Mouse (Mus musculus) brain, embryonic 14.5 days (tissue): Measurements from ENCODE around the gene Ccdc106. TPM values are rescaled to one million over a fixed set of nuclear protein-coding genes. Genes with fewer than 3 reads are reported as not detected.

Source experiments
- DNase-seq: peaks from one replicate; pipeline ENCODE4 v3.0.0-alpha.2; 2011; ENCODE audit warnings: low read depth
- CTCF ChIP-seq: fragments of 200-500 bp; IDR thresholded peaks from 2 replicates; pipeline ENCODE4 v1.5.1; 2012; ENCODE audit warnings: inconsistent platforms, mild to moderate bottlenecking, moderate library complexity, borderline replicate concordance; ENCODE audit not compliant: insufficient read depth, insufficient read length; ENCODE audit errors: extremely low read depth
- POLR2A ChIP-seq: fragments of 200-500 bp; IDR thresholded peaks from 2 replicates; pipeline ENCODE4 v1.6.1; 2012; ENCODE audit warnings: mild to moderate bottlenecking, inconsistent platforms, borderline replicate concordance; ENCODE audit not compliant: poor library complexity, insufficient read depth, insufficient read length, severe bottlenecking; ENCODE audit errors: extremely low read depth
- polyA plus RNA-seq: library from polyadenylated mRNA; depleted of rRNA; stranded (reverse); fragments of >200 nt; gene quantifications from 2 replicates; pipeline ENCODE4 v1.2.3, GENCODE M21; 2012

The Ccdc106 gene
- polyA plus RNA-seq, 1 experiment, result 41.4 TPM

- TF ChIP-seq POLR2A (peak; percentile 40; the same call in 1 of the 2 replicates), CTCF (no peak)
- peak; percentile 97 for DNase-seq
These were observed 17.9 kb downstream of the Ccdc106 start, which contains the start of gene Zfp784 for GRCm38 (mm10) chr7:5038109-5038732. Gene Zfp784 (minus strand): TSS chr7:5038446.

GRCm38 (mm10) chr7:5038940-5039339 is 18.6 kb downstream of the Ccdc106 start:
- no peak for DNase-seq
- TF ChIP-seq POLR2A (no peak), CTCF (no peak)

DNA sequence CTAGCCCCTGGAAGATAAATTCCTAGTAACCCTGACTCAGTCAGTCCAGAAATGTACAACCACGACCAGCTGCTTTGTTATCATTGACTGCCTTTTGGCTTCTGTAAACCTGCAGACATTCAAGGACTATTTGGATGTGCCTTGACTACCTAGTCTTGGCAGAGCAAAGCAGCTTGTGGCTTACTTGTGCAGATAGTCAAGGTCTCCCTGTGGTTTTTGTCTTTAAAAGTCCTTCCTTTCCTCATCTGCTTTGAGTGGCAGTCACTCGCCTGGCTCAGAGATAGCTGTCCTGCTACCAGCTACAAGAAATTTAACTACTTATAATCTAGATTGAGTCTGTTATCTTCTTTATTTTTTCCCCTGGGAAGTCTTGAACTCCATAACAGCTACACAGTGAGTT is 24.6 kb downstream of the Ccdc106 start:
- DNase-seq, result no peak
- no peak for TF ChIP-seq CTCF
- TF ChIP-seq POLR2A, result no peak

- no peak for DNase-seq
- TF ChIP-seq POLR2A, result no peak
- no peak for TF ChIP-seq CTCF
These were observed 25.8 kb downstream of the Ccdc106 start for GRCm38 (mm10) chr7:5046112-5046511.

DNA sequence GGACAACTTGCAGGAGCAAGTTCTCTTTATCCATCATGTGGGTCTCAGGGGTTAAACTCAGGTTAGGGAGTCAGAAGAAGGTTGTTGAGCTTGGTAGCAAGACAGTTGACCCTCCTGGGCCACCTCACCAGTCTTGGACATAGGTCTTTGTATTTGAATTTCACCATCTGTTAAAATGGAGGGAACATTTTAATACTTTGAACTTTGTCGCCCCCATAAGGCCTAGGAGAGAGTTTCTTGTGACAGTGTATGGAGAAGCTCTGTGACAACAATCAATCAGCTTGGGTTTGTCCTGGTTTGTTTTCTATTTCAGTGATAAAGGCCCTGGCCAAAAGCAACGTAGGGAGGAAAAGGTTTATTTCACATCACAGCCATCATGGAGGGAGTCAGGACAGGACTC is 27.0 kb downstream of the Ccdc106 start:
- DNase-seq, result peak; percentile 61
- TF ChIP-seq POLR2A (no peak), CTCF (0 out of 2 replicates have a peak, but pooled peaks have one; percentile 8)

DNA sequence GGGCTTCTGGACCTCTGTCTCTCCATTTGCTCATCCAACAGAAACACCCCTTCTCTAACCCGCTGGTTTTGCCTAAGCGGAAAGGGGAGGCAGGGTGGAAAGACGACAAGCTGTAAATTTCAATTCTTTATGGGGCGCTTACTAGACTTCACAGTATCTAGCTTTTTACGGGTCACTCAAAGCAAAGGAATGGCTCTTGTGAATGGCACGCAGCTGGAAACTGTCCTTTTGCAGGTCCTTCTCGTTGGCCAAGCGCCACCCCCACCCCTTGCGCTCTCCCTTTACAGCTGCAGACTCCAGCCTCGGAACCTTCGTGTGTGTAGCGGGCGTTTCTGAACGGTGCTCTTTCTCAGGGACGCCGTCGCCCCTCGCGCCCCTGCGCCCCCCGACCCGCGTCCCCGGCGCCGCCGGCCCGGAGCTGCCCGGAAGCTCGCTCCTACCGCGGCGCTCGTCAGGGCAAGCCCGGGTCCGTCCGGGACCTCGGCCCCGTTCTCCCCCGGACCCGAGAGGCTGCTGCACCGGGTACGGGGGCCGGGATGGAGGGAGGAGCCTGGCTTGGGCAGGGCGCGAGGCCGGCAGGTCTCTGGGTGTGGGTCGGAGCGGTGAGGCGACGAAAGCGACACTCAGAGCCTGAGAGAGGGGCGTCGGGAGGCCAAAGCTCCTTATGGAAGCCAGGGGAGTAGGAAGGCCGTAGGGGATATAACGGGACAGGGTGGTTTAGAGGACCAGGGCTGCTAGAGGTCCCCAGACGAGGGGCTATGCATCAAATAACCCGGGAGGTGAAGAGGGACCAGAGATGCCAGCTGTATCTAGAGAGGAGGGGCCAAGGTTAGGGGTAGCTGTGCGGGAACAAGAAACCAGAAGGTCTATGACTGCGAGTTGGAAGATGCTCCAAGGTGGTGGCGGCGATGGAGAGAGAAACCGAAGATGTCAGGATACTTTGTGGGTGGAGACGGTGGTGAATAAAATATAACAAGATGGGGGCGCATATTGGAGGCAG is 31.1 kb downstream of the Ccdc106 start, which contains the start of gene Zfp580:
TSS of gene Zfp580 (plus strand) at position 346 of the 1,000 bp plus-strand sequence.
- TF ChIP-seq CTCF (no peak), POLR2A (peak; percentile 74; the same call in 1 of the 2 replicates)
- peak; percentile 89 for DNase-seq

DNA sequence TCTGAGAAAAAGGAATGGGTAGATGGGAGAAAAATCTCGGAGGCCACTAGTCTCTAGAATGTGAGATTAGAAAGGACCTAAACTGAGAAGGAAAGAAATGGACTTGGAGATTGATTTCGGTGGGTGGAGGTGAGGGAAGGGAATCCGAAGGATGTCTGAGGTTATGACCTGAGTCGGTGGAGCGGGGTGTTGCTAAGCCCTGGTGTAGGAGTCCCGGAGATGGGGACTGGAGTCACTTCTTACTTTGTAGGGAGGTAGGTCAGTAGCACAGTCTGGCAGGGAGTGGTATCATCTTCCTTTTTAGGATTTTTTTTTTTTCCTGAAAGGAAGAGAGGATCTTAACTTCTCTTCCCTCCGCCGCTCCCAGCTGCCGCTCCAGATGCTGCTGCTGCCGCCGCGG is 32.1 kb downstream of the Ccdc106 start:
- TF ChIP-seq POLR2A (no peak), CTCF (no peak)
- DNase-seq, result no peak

DNA sequence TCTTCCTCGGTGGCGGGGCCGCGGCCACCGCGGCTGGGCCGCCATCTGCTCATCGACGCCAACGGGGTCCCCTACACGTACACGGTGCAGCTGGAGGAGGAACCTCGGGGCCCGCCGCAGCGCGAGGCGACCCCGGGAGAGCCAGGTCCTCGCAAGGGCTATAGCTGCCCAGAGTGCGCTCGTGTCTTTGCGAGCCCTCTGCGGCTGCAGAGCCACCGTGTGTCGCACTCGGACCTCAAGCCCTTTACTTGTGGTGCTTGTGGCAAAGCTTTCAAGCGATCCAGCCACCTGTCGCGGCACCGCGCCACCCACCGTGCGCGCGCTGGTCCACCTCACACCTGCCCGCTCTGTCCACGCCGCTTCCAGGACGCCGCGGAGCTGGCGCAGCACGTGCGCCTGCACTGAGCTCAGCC is 32.6 kb downstream of the Ccdc106 start:
- TF ChIP-seq CTCF, result no peak
- TF ChIP-seq POLR2A, result no peak
- DNase-seq, result no peak

- DNase-seq, result peak; percentile 49
- TF ChIP-seq CTCF (no peak), POLR2A (no peak)
These were observed 33.3 kb downstream of the Ccdc106 start for GRCm38 (mm10) chr7:5053456-5054179.

- DNase-seq, result peak; percentile 76
- no peak for TF ChIP-seq CTCF
- TF ChIP-seq POLR2A, result no peak
These were observed 36.4 kb downstream of the Ccdc106 start for GRCm38 (mm10) chr7:5056651-5057263.
